Mouse (Mus musculus): ENCODE results near the gene P4ha1. TPM values are rescaled to one million over a fixed set of nuclear protein-coding genes. Genes with fewer than 3 reads are reported as not detected.
A peak's percentile ranks its signal among the peaks of the same experiment; 100 is the strongest.
"Not testable (repeated sequence)": the region's sequence is repeated elsewhere in the genome, so short reads cannot be mapped to it uniquely, and the experiment has no call there.

P4ha1 gene
- polyA plus RNA-seq, 1 experiment from 2014 or later: 54.8 TPM

- ATAC-seq (replicated peaks; ENCODE audit: insufficient number of reproducible peaks, low FRiP score, low TSS enrichment): no peak
- H3K27me3 ChIP-seq (ENCODE audit: control insufficient read depth, insufficient read depth, low read length): no peaks in the 10 kb centered on the region
Observed at GRCm38 (mm10) chr10:59369426-59369825, 46.3 kb downstream of the P4ha1 start.

GRCm38 (mm10) chr10:59377906-59378305 lies 54.8 kb downstream of the P4ha1 start:
- H3K27ac ChIP-seq (ENCODE audit: low read depth, low read length): no peak overlapping the region
- peaks cover 4% of the 10 kb centered on the region; the same call in 1 of the 2 replicates for H3K36me3 ChIP-seq (ENCODE audit: control insufficient read depth, insufficient read depth, low read length)
- no peak overlapping the region for H3K4me3 ChIP-seq (ENCODE audit: low read depth, low read length)
- H3K27me3 ChIP-seq (ENCODE audit: control insufficient read depth, insufficient read depth, low read length): no peaks in the 10 kb centered on the region
- ATAC-seq (replicated peaks; ENCODE audit: insufficient number of reproducible peaks, low FRiP score, low TSS enrichment): no peak
- H3K4me2 ChIP-seq: no peak overlapping the region
- 0 out of 2 replicates have a peak, but pooled peaks cover 5% of the 10 kb centered on the region for H3K4me1 ChIP-seq (ENCODE audit: control insufficient read depth, insufficient read depth, low read length)
- no peaks in the 10 kb centered on the region for H3K9me3 ChIP-seq (replicated peaks; ENCODE audit: control insufficient read depth, low read length)
- 87% methylated on average over 10 of the region's 10 CpGs for WGBS (ENCODE audit: insufficient replicate concordance)
- H3K9ac ChIP-seq (ENCODE audit: low read depth, low read length): no peak overlapping the region

More at GRCm38 (mm10) chr10:59369426-59369825, 46.3 kb downstream of the P4ha1 start:
- Histone ChIP-seq H3K9me3 (replicated peaks; ENCODE audit: control insufficient read depth, low read length) (no peaks in the 10 kb centered on the region), H3K4me3 (ENCODE audit: low read depth, low read length) (no peak overlapping the region), H3K4me1 (ENCODE audit: control insufficient read depth, insufficient read depth, low read length) (no peaks in the 10 kb centered on the region), H3K36me3 (ENCODE audit: control insufficient read depth, insufficient read depth, low read length) (peaks cover 29% of the 10 kb centered on the region; the same call in 1 of the 2 replicates), H3K27ac (ENCODE audit: low read depth, low read length) (no peak overlapping the region), H3K9ac (ENCODE audit: low read depth, low read length) (no peak overlapping the region), H3K4me2 (no peak overlapping the region)
- 87% methylated on average over 9 of the region's 9 CpGs for WGBS (ENCODE audit: insufficient replicate concordance)

GRCm38 (mm10) chr10:59378728-59379127 lies 55.6 kb downstream of the P4ha1 start:
- WGBS (ENCODE audit: insufficient replicate concordance): 90% methylated on average over 4 of the region's 4 CpGs
- Histone ChIP-seq H3K27ac (ENCODE audit: low read depth, low read length) (no peak overlapping the region), H3K9me3 (replicated peaks; ENCODE audit: control insufficient read depth, low read length) (no peaks in the 10 kb centered on the region), H3K9ac (ENCODE audit: low read depth, low read length) (no peak overlapping the region), H3K27me3 (ENCODE audit: control insufficient read depth, insufficient read depth, low read length) (no peaks in the 10 kb centered on the region), H3K4me3 (ENCODE audit: low read depth, low read length) (no peak overlapping the region), H3K36me3 (ENCODE audit: control insufficient read depth, insufficient read depth, low read length) (no peaks in the 10 kb centered on the region), H3K4me1 (ENCODE audit: control insufficient read depth, insufficient read depth, low read length) (0 out of 2 replicates have a peak, but pooled peaks cover 5% of the 10 kb centered on the region), H3K4me2 (no peak overlapping the region)
- no peak for ATAC-seq (replicated peaks; ENCODE audit: insufficient number of reproducible peaks, low FRiP score, low TSS enrichment)

GRCm38 (mm10) chr10:59379927-59380326 lies 56.8 kb downstream of the P4ha1 start:
- H3K9me3 ChIP-seq (replicated peaks; ENCODE audit: control insufficient read depth, low read length): no peaks in the 10 kb centered on the region
- no peak overlapping the region for H3K4me2 ChIP-seq
- ATAC-seq (replicated peaks; ENCODE audit: insufficient number of reproducible peaks, low FRiP score, low TSS enrichment): no peak
- no peak overlapping the region for H3K4me3 ChIP-seq (ENCODE audit: low read depth, low read length)
- H3K27ac ChIP-seq (ENCODE audit: low read depth, low read length): peak overlapping the region; percentile 51; the same call in 1 of the 2 replicates
- 13% methylated on average over 3 of the region's 3 CpGs for WGBS (ENCODE audit: insufficient replicate concordance)
- no peaks in the 10 kb centered on the region for H3K36me3 ChIP-seq (ENCODE audit: control insufficient read depth, insufficient read depth, low read length)
- no peak overlapping the region; the same call in 1 of the 2 replicates for H3K9ac ChIP-seq (ENCODE audit: low read depth, low read length)
- H3K4me1 ChIP-seq (ENCODE audit: control insufficient read depth, insufficient read depth, low read length): 0 out of 2 replicates have a peak, but pooled peaks cover 5% of the 10 kb centered on the region
- H3K27me3 ChIP-seq (ENCODE audit: control insufficient read depth, insufficient read depth, low read length): no peaks in the 10 kb centered on the region

GRCm38 (mm10) chr10:59380411-59380821 lies 57.3 kb downstream of the P4ha1 start:
- ATAC-seq (replicated peaks; ENCODE audit: insufficient number of reproducible peaks, low FRiP score, low TSS enrichment): no peak

GRCm38 (mm10) chr10:59381563-59381962 lies 58.5 kb downstream of the P4ha1 start:
- H3K9me3 ChIP-seq (replicated peaks; ENCODE audit: control insufficient read depth, low read length); H3K9ac ChIP-seq (ENCODE audit: low read depth, low read length); H3K36me3 ChIP-seq (ENCODE audit: control insufficient read depth, insufficient read depth, low read length); H3K4me1 ChIP-seq (ENCODE audit: control insufficient read depth, insufficient read depth, low read length); H3K4me2 ChIP-seq; H3K4me3 ChIP-seq (ENCODE audit: low read depth, low read length); ATAC-seq (replicated peaks; ENCODE audit: insufficient number of reproducible peaks, low FRiP score, low TSS enrichment); H3K27ac ChIP-seq (ENCODE audit: low read depth, low read length); H3K27me3 ChIP-seq (ENCODE audit: control insufficient read depth, insufficient read depth, low read length): not testable (repeated sequence)
- 83% methylated on average over 5 of the region's 10 CpGs for WGBS (ENCODE audit: insufficient replicate concordance)

More at GRCm38 (mm10) chr10:59380411-59380821, 57.3 kb downstream of the P4ha1 start:
- peak overlapping the region; percentile 51; the same call in 1 of the 2 replicates for H3K27ac ChIP-seq (ENCODE audit: low read depth, low read length)
- no peak overlapping the region for H3K4me3 ChIP-seq (ENCODE audit: low read depth, low read length)
- no peak overlapping the region for H3K4me2 ChIP-seq
- WGBS (ENCODE audit: insufficient replicate concordance): 31% methylated on average over 2 of the region's 2 CpGs
- H3K4me1 ChIP-seq (ENCODE audit: control insufficient read depth, insufficient read depth, low read length): 0 out of 2 replicates have a peak, but pooled peaks cover 5% of the 10 kb centered on the region
- peak overlapping the region; percentile 28; the same call in 1 of the 2 replicates for H3K9ac ChIP-seq (ENCODE audit: low read depth, low read length)
- no peaks in the 10 kb centered on the region for H3K36me3 ChIP-seq (ENCODE audit: control insufficient read depth, insufficient read depth, low read length)
- H3K9me3 ChIP-seq (replicated peaks; ENCODE audit: control insufficient read depth, low read length): no peaks in the 10 kb centered on the region
- no peaks in the 10 kb centered on the region for H3K27me3 ChIP-seq (ENCODE audit: control insufficient read depth, insufficient read depth, low read length)

GRCm38 (mm10) chr10:59386951-59387350 lies 63.9 kb downstream of the P4ha1 start:
- Histone ChIP-seq H3K4me3 (ENCODE audit: low read depth, low read length) (no peak overlapping the region), H3K4me1 (ENCODE audit: control insufficient read depth, insufficient read depth, low read length) (0 out of 2 replicates have a peak, but pooled peaks cover 1% of the 10 kb centered on the region), H3K9ac (ENCODE audit: low read depth, low read length) (no peak overlapping the region), H3K36me3 (ENCODE audit: control insufficient read depth, insufficient read depth, low read length) (no peaks in the 10 kb centered on the region), H3K27ac (ENCODE audit: low read depth, low read length) (no peak overlapping the region), H3K27me3 (ENCODE audit: control insufficient read depth, insufficient read depth, low read length) (no peaks in the 10 kb centered on the region), H3K9me3 (replicated peaks; ENCODE audit: control insufficient read depth, low read length) (peaks cover 3% of the 10 kb centered on the region; the same call in 1 of the 2 replicates), H3K4me2 (no peak overlapping the region)
- ATAC-seq (replicated peaks; ENCODE audit: insufficient number of reproducible peaks, low FRiP score, low TSS enrichment): no peak
- 93% methylated on average over 7 of the region's 8 CpGs for WGBS (ENCODE audit: insufficient replicate concordance)

- 88% methylated on average over 3 of the region's 3 CpGs for WGBS (ENCODE audit: insufficient replicate concordance)
- no peak for ATAC-seq (replicated peaks; ENCODE audit: insufficient number of reproducible peaks, low FRiP score, low TSS enrichment)
- Histone ChIP-seq H3K9me3 (replicated peaks; ENCODE audit: control insufficient read depth, low read length) (peaks cover 3% of the 10 kb centered on the region; the same call in 1 of the 2 replicates), H3K27ac (ENCODE audit: low read depth, low read length) (no peak overlapping the region), H3K27me3 (ENCODE audit: control insufficient read depth, insufficient read depth, low read length) (no peaks in the 10 kb centered on the region), H3K9ac (ENCODE audit: low read depth, low read length) (no peak overlapping the region), H3K4me3 (ENCODE audit: low read depth, low read length) (no peak overlapping the region), H3K4me1 (ENCODE audit: control insufficient read depth, insufficient read depth, low read length) (peaks cover 2% of the 10 kb centered on the region; the same call in 1 of the 2 replicates), H3K4me2 (no peak overlapping the region), H3K36me3 (ENCODE audit: control insufficient read depth, insufficient read depth, low read length) (no peaks in the 10 kb centered on the region)
Observed at GRCm38 (mm10) chr10:59389652-59390051, 66.6 kb downstream of the P4ha1 start.

- no peak overlapping the region for H3K9ac ChIP-seq (ENCODE audit: low read depth, low read length)
- H3K9me3 ChIP-seq (replicated peaks; ENCODE audit: control insufficient read depth, low read length): peaks cover 3% of the 10 kb centered on the region; the same call in 1 of the 2 replicates
- H3K4me2 ChIP-seq: no peak overlapping the region
- H3K4me3 ChIP-seq (ENCODE audit: low read depth, low read length): no peak overlapping the region
- peaks cover 2% of the 10 kb centered on the region; the same call in 1 of the 2 replicates for H3K4me1 ChIP-seq (ENCODE audit: control insufficient read depth, insufficient read depth, low read length)
- no peak overlapping the region for H3K27ac ChIP-seq (ENCODE audit: low read depth, low read length)
- no peaks in the 10 kb centered on the region for H3K36me3 ChIP-seq (ENCODE audit: control insufficient read depth, insufficient read depth, low read length)
- no peaks in the 10 kb centered on the region for H3K27me3 ChIP-seq (ENCODE audit: control insufficient read depth, insufficient read depth, low read length)
- 25% methylated on average over 4 of the region's 4 CpGs for WGBS (ENCODE audit: insufficient replicate concordance)
- ATAC-seq (replicated peaks; ENCODE audit: insufficient number of reproducible peaks, low FRiP score, low TSS enrichment): no peak
Observed at GRCm38 (mm10) chr10:59391907-59392306, 68.8 kb downstream of the P4ha1 start.
